Mouse (Mus musculus) midbrain, postnatal 0 days (tissue): ENCODE data around the gene Mcee. TPM values are rescaled to one million over a fixed set of nuclear protein-coding genes. Genes with fewer than 3 reads are reported as not detected.

Experiments used
- ATAC-seq: fragments of 200-750 bp; cut with Nextera tagmentation; 2 replicates; pipeline ENCODE4 v1.8.0; 2017; ENCODE audit warnings: moderate number of reproducible peaks, mild to moderate bottlenecking, moderate TSS enrichment, moderate library complexity; ENCODE audit not compliant: low FRiP score
- DNase-seq: peaks from one replicate; pipeline ENCODE4 v3.0.0-alpha.2; 2015; ENCODE audit warnings: low spot score
- H3K27ac ChIP-seq: fragments of 300-500 bp; sonication (generic); 2 replicates; pipeline ENCODE4 v1.5.1; 2014; ENCODE audit warnings: low read depth, mild to moderate bottlenecking, low read length, mixed read lengths
- H3K27me3 ChIP-seq: fragments of 300-500 bp; sonication (generic); 2 replicates; pipeline ENCODE4 v1.6.1; 2014; ENCODE audit warnings: low read length, control low read depth, mixed read lengths; ENCODE audit not compliant: insufficient read depth
- H3K36me3 ChIP-seq: fragments of 300-500 bp; sonication (generic); 2 replicates; pipeline ENCODE4 v1.6.1; 2014; ENCODE audit warnings: low read length, control low read depth, mixed read lengths; ENCODE audit not compliant: insufficient read depth
- H3K4me1 ChIP-seq: fragments of 300-500 bp; sonication (generic); 2 replicates; pipeline ENCODE4 v1.6.1; 2014; ENCODE audit warnings: mild to moderate bottlenecking, control low read depth, antibody characterized with exemption, low read length, mixed read lengths; ENCODE audit not compliant: insufficient read depth
- H3K4me2 ChIP-seq: fragments of 300-500 bp; sonication (generic); 2 replicates; pipeline ENCODE4 v1.6.1; 2014; ENCODE audit warnings: low read depth, mild to moderate bottlenecking, low read length, mixed read lengths; ENCODE audit not compliant: poor library complexity, severe bottlenecking
- H3K4me3 ChIP-seq: fragments of 300-500 bp; sonication (generic); 2 replicates; pipeline ENCODE4 v1.5.1; 2014; ENCODE audit warnings: low read depth, mild to moderate bottlenecking, low read length, moderate library complexity
- H3K9ac ChIP-seq: fragments of 300-500 bp; sonication (generic); replicated peaks from 2 replicates; pipeline ENCODE4 v1.6.1; 2014; ENCODE audit warnings: mild to moderate bottlenecking, low read length, moderate library complexity, mixed read lengths; ENCODE audit not compliant: poor library complexity, severe bottlenecking
- H3K9me3 ChIP-seq: fragments of 300-500 bp; sonication (generic); 2 replicates; pipeline ENCODE4 v1.6.1; 2016; ENCODE audit warnings: low read length, control low read depth
- CTCF ChIP-seq: IDR thresholded peaks from 2 replicates; pipeline ENCODE4 v1.5.1; 2016; ENCODE audit warnings: antibody characterized with exemption, mild to moderate bottlenecking
- WGBS: fragments of 180-500 bp; shearing (Covaris S2); extraction: QIAGEN DNeasy Blood & Tissue Kit; methylation state at CpG from one replicate; pipeline ENCODE4 v1.1.7; 2014; 5-methylcytosine and 5-hydroxymethylcytosine counted together
- polyA plus RNA-seq: library from polyadenylated mRNA; unstranded; fragments of >200 nt; fragmentation: Nextera tagmentation; extraction: Ambion mirVana; gene quantifications from 2 replicates; pipeline ENCODE4 v1.2.1, GENCODE M21; 2015
- total RNA-seq: library from RNA; depleted of rRNA; stranded (reverse); fragments of >200 nt; gene quantifications from 2 replicates; pipeline ENCODE4 v1.2.3, GENCODE M21; 2014; rRNA removed

Mcee gene
- 12.2 and 14.7 TPM in 2 replicates for total RNA-seq
- 43.6 and 44.2 TPM in 2 replicates for polyA plus RNA-seq

- H3K4me2 ChIP-seq = peak within 1 kb of the TSS; percentile 94
- H3K36me3 ChIP-seq = peaks cover 5% of the 10 kb centered on the region; the same call in 1 of the 2 replicates
- H3K27me3 ChIP-seq = no peaks in the 10 kb centered on the region
- ATAC-seq (peak; percentile 98), DNase-seq (peak; percentile 96)
- TF ChIP-seq CTCF = peak; percentile 32
- peak within 1 kb of the TSS; percentile 81 for H3K4me3 ChIP-seq
- H3K27ac ChIP-seq = peak within 1 kb of the TSS; percentile 82
- H3K4me1 ChIP-seq = 0 out of 2 replicates have a peak, but pooled peaks cover 4% of the 10 kb centered on the region
- peak within 1 kb of the TSS; percentile 72 for H3K9ac ChIP-seq
- H3K9me3 ChIP-seq = no peaks in the 10 kb centered on the region
- WGBS = under 1% methylated on average over 54 of the region's 54 CpGs
Observed at GRCm38 (mm10) chr7:64392122-64392818, at the start of gene Mcee, which contains the start of gene Mphosph10. Gene Mcee, plus strand, starts transcription at chr7:64392607. Gene Mphosph10, minus strand, starts transcription at chr7:64392268.

GRCm38 (mm10) chr7:64347813-64348212, 44.6 kb upstream of the Mcee start:
- no peak for TF ChIP-seq CTCF
- no peak overlapping the region for H3K4me2 ChIP-seq
- DNase-seq (no peak), ATAC-seq (no peak)
- 94% methylated on average over 1 of the region's 1 CpGs for WGBS
- H3K4me1 ChIP-seq = no peaks in the 10 kb centered on the region
- no peak overlapping the region for H3K9ac ChIP-seq
- no peaks in the 10 kb centered on the region for H3K27me3 ChIP-seq
- no peak overlapping the region for H3K4me3 ChIP-seq
- peaks cover 12% of the 10 kb centered on the region; the same call in 1 of the 2 replicates for H3K36me3 ChIP-seq
- H3K27ac ChIP-seq = no peak overlapping the region
- H3K9me3 ChIP-seq = no peaks in the 10 kb centered on the region

GRCm38 (mm10) chr7:64349147-64349861, 43.1 kb upstream of the Mcee start:
- ATAC-seq (no peak), DNase-seq (peak; percentile 46)
- 76% methylated on average over 15 of the region's 15 CpGs for WGBS

GRCm38 (mm10) chr7:64351087-64351486, 41.3 kb upstream of the Mcee start:
- peak; percentile 78 for ATAC-seq
- 58% methylated on average over 4 of the region's 4 CpGs for WGBS
- peak; percentile 83 for DNase-seq
- no peak for TF ChIP-seq CTCF
- Histone ChIP-seq H3K9me3 (no peaks in the 10 kb centered on the region), H3K4me2 (no peak overlapping the region), H3K36me3 (peaks cover 20% of the 10 kb centered on the region; the same call in 1 of the 2 replicates), H3K27ac (peak overlapping the region; percentile 68), H3K9ac (no peak overlapping the region), H3K27me3 (no peaks in the 10 kb centered on the region), H3K4me3 (no peak overlapping the region), H3K4me1 (no peaks in the 10 kb centered on the region)

More at GRCm38 (mm10) chr7:64349147-64349861, 43.1 kb upstream of the Mcee start:
- Histone ChIP-seq H3K36me3 (peaks cover 22% of the 10 kb centered on the region; the same call in 1 of the 2 replicates), H3K4me3 (no peak overlapping the region), H3K27ac (no peak overlapping the region), H3K4me2 (no peak overlapping the region), H3K9ac (no peak overlapping the region; the same call in 1 of the 2 replicates), H3K9me3 (no peaks in the 10 kb centered on the region), H3K4me1 (no peaks in the 10 kb centered on the region), H3K27me3 (no peaks in the 10 kb centered on the region)
- TF ChIP-seq CTCF = 0 out of 2 replicates have a peak, but pooled peaks have one; percentile 12

- H3K9me3 ChIP-seq = no peaks in the 10 kb centered on the region
- no peak for DNase-seq
- no peaks in the 10 kb centered on the region for H3K27me3 ChIP-seq
- ATAC-seq = no peak
- 29% methylated on average over 14 of the region's 14 CpGs for WGBS
- no peak overlapping the region for H3K4me3 ChIP-seq
- no peaks in the 10 kb centered on the region for H3K4me1 ChIP-seq
- no peak overlapping the region for H3K27ac ChIP-seq
- peaks cover 28% of the 10 kb centered on the region for H3K36me3 ChIP-seq
- no peak for TF ChIP-seq CTCF
- no peak overlapping the region for H3K4me2 ChIP-seq
- no peak overlapping the region for H3K9ac ChIP-seq
Observed at GRCm38 (mm10) chr7:64354206-64354605, 38.2 kb upstream of the Mcee start.
